15 mouse cellular contexts compared by ENCODE assay signal in the genomic region with DNA sequence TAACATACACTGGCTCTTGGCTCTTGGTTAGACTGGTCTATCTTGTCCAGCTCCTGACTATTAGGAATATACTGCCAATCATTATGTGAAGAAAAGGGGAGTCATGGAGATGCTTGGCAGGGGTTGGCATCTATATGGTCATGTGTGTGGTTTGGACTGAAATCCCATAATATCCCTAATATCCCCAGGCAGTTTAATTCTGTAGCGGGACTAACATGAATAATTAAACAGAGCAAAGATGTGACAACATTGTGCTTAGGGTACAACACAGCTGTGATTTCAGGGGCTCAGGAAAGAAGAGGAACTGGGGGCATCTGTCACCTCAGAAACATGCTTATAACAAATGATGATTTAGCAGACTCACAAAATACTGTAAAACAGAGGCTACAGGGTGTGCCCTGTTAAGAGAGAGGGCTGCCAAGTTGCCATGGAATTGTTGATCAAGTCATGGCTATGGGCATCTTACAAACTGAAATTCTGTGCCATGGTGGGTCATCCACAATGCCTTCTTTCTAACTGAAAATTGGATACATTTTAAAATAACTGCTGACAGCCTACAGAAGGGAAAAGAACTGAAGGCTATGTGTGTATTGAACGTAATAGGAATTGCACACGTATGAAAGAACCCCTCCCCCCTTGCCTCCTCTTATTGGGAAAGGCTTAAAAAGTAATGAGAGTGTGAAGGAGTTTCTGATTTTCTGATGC. TPM values are rescaled to one million over a fixed set of nuclear protein-coding genes. Genes with fewer than 3 reads are reported as not detected.
DNase-seq lines count a peak whose midpoint lies in the region; ATAC-seq lines count a peak whose summit lies in the region.
"Had no signal": no experiment of that assay in that cellular context is flagged by ENCODE, and none has a peak within 500 bp of the region (broad histone marks: within the 10 kb centered on the region; RNA-seq: fewer than 3 reads in every experiment).

No protein-coding gene starts in this region.

- intact Hi-C loops in left cerebral cortex, postnatal 4 days (cut with DNase I): no loop called here
- intact Hi-C loops in left cerebral cortex, postnatal 36 days (cut with DNase I): no loop called here

- H3K9ac ChIP-seq in hindbrain, embryonic 13.5 days: no peak overlapping the region
- no peak overlapping the region; the same call in 1 of the 2 replicates for H3K9ac ChIP-seq in midbrain, embryonic 14.5 days (replicated peaks; ENCODE audit: low read length)
- H3K9ac ChIP-seq: heart, embryonic 15.5 days had no signal

- H3K4me2 ChIP-seq in hindbrain, embryonic 13.5 days: peak overlapping the region; percentile 29
- H3K4me2 ChIP-seq in midbrain, embryonic 14.5 days (ENCODE audit: low read length): peak overlapping the region; percentile 28
- H3K4me2 ChIP-seq: heart, embryonic 15.5 days; liver, embryonic 11.5 days had no signal

- no peaks in the 10 kb centered on the region for H3K36me3 ChIP-seq in hindbrain, embryonic 13.5 days
- no peaks in the 10 kb centered on the region for H3K36me3 ChIP-seq in midbrain, embryonic 14.5 days (ENCODE audit: control insufficient read depth, insufficient read depth, low read length)
- H3K36me3 ChIP-seq: heart, embryonic 15.5 days had no signal

- no peaks in the 10 kb centered on the region for H3K27me3 ChIP-seq in hindbrain, embryonic 13.5 days
- H3K27me3 ChIP-seq in midbrain, embryonic 14.5 days (ENCODE audit: control insufficient read depth, insufficient read depth, low read length): no peaks in the 10 kb centered on the region
- H3K27me3 ChIP-seq: heart, embryonic 15.5 days; megakaryocyte, embryonic 14.5 days; Patski had no signal

- 45% methylated on average over 3 of the region's 3 CpGs for WGBS in hindbrain, embryonic 13.5 days
- 13% methylated on average over 3 of the region's 3 CpGs for WGBS in midbrain, embryonic 14.5 days

- H3K9me3 ChIP-seq in hindbrain, embryonic 13.5 days: no peaks in the 10 kb centered on the region
- H3K9me3 ChIP-seq in midbrain, embryonic 14.5 days (ENCODE audit: control insufficient read depth, low read length): no peaks in the 10 kb centered on the region
- H3K9me3 ChIP-seq: heart, embryonic 15.5 days had no signal

- peaks cover 20% of the 10 kb centered on the region for H3K4me1 ChIP-seq in hindbrain, embryonic 13.5 days (replicated peaks)
- H3K4me1 ChIP-seq in midbrain, embryonic 14.5 days (ENCODE audit: control insufficient read depth, insufficient read depth, low read length): peaks cover 19% of the 10 kb centered on the region; the same call in 1 of the 2 replicates
- H3K4me1 ChIP-seq: heart, embryonic 15.5 days; megakaryocyte, embryonic 14.5 days had no signal

- H3K4me3 ChIP-seq in hindbrain, embryonic 13.5 days: no peak overlapping the region
- H3K4me3 ChIP-seq in midbrain, embryonic 14.5 days (replicated peaks; ENCODE audit: low read depth, low read length): no peak overlapping the region
- H3K4me3 ChIP-seq: heart, embryonic 15.5 days; megakaryocyte, embryonic 14.5 days had no signal

- peak; percentile 23 for DNase-seq in left cerebral cortex, postnatal 4 days
- no peak for DNase-seq in left cerebral cortex, postnatal 36 days (ENCODE audit: low spot score in 2 of 2)
- DNase-seq in midbrain, embryonic 14.5 days: peak; percentile 55
- no peak for DNase-seq in thymus, postnatal 25 days
- no peak for DNase-seq in embryo, embryonic 10 days (ENCODE audit: low spot score)
- DNase-seq in adrenal gland, postnatal 10 days: no peak
- DNase-seq: B cell, adult 2 months; cerebellum, adult 9-11 months; kidney, adult 9 months had no signal

- peak overlapping the region; percentile 53 for H3K27ac ChIP-seq in hindbrain, embryonic 13.5 days
- peak overlapping the region; percentile 70 for H3K27ac ChIP-seq in midbrain, embryonic 14.5 days (replicated peaks; ENCODE audit: low read depth, low read length)
- H3K27ac ChIP-seq: heart, embryonic 15.5 days had no signal

- peak; percentile 70; the same call in 1 of the 2 replicates for ATAC-seq in hindbrain, embryonic 13.5 days (ENCODE audit: low FRiP score)
- peak; percentile 76 for ATAC-seq in midbrain, embryonic 14.5 days (ENCODE audit: low FRiP score, low TSS enrichment)
- ATAC-seq: inflammation-experienced regulatory T-cells, adult 6 months; Patski had no signal

RNA-seq across cellular contexts. Expression of gene Marcks, which starts 33.1 kb away (rescaled TPM):
- total RNA-seq in left cerebral cortex, postnatal 4 days (2021): 100 to 1,000 TPM; 536 to 544 TPM
- total RNA-seq in left cerebral cortex, postnatal 36 days (2021): 100 to 1,000 TPM; 164 to 165 TPM
- polyA plus RNA-seq in hindbrain, embryonic 13.5 days (2015; fragmentation: Nextera tagmentation; extraction: Ambion mirVana): 254 and 257 TPM in 2 replicates
- 403 and 415 TPM in 2 replicates for polyA plus RNA-seq in midbrain, embryonic 14.5 days (2014; fragmentation: Nextera tagmentation; extraction: Ambion mirVana)
- total RNA-seq in adrenal gland, postnatal 10 days (2021): 100 to 1,000 TPM; 107 to 149 TPM

Comparison
In these comparisons a context has a peak if more than half of its experiments do, and no peak if none do; other contexts are left out.
1. DNase-seq: peak in left cerebral cortex, postnatal 4 days (single experiment) and midbrain, embryonic 14.5 days (single experiment); none in left cerebral cortex, postnatal 36 days (0 of 2), thymus, postnatal 25 days (single experiment), embryo, embryonic 10 days (single experiment) and adrenal gland, postnatal 10 days (single experiment).